Mouse (Mus musculus): ENCODE results near the gene Bola1. TPM values are rescaled to one million over a fixed set of nuclear protein-coding genes. Genes with fewer than 3 reads are reported as not detected.
A peak's percentile ranks its signal among the peaks of the same experiment; 100 is the strongest.
"Not testable (repeated sequence)": the region's sequence is repeated elsewhere in the genome, so short reads cannot be mapped to it uniquely, and the experiment has no call there.

The Bola1 gene
- total RNA-seq (2014; rRNA removed), result 40.4 and 42.9 TPM in 2 replicates
- 62.1 and 63.0 TPM in 2 replicates for polyA plus RNA-seq (2015; fragmentation: Nextera tagmentation; extraction: Ambion mirVana)

DNA sequence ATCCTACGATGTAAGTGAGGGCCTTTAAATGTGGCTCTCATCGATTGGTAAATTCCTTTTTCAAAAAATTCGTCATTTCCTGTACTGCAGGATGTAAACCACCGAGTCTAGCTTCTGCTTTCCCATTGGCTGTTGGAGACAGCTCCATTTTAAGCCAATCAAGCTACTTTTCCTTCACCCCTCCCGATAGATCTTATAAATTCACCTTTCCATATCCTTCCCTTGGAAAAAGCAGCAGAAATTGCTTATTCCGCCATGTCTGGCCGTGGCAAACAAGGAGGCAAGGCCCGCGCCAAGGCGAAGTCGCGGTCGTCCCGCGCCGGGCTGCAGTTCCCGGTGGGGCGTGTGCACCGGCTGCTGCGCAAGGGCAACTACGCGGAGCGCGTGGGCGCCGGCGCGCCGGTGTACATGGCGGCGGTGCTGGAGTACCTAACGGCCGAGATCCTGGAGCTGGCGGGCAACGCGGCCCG lies at the start of gene Bola1, which contains the start of gene Hist2h2ab:
Gene Bola1, minus strand, starts transcription at position 49 of the 470 bp plus-strand sequence.
Gene Hist2h2ab, plus strand, starts transcription at position 205 of the 470 bp plus-strand sequence.
- peak within 1 kb of the TSS; percentile 79 for H3K4me2 ChIP-seq (ENCODE audit: low read depth, low read length)
- H3K27me3 ChIP-seq (ENCODE audit: insufficient read depth, low read length), result no peaks in the 10 kb centered on the region
- under 1% methylated on average over 37 of the region's 37 CpGs for WGBS
- peak within 1 kb of the TSS; percentile 69 for H3K9ac ChIP-seq (replicated peaks; ENCODE audit: low read length)
- H3K4me3 ChIP-seq (ENCODE audit: low read length), result peak within 1 kb of the TSS; percentile 60
- no peaks in the 10 kb centered on the region for H3K36me3 ChIP-seq (ENCODE audit: insufficient read depth, low read length)
- H3K27ac ChIP-seq, result peak within 1 kb of the TSS; percentile 98
- peak; percentile 93 for ATAC-seq
- H3K9me3 ChIP-seq (ENCODE audit: low read length), result no peaks in the 10 kb centered on the region
- TF ChIP-seq CTCF (IDR thresholded peaks at IDR 0.05; ENCODE audit: low read depth), result no peak
- H3K4me1 ChIP-seq (ENCODE audit: insufficient read depth, low read length), result peaks cover 16% of the 10 kb centered on the region
- peak; percentile 91 for DNase-seq (ENCODE audit: low spot score)

- peak overlapping the region; percentile 70 for H3K4me2 ChIP-seq (ENCODE audit: low read depth, low read length)
- not testable (repeated sequence) for DNase-seq (ENCODE audit: low spot score); H3K9me3 ChIP-seq (ENCODE audit: low read length); H3K36me3 ChIP-seq (ENCODE audit: insufficient read depth, low read length); H3K27me3 ChIP-seq (ENCODE audit: insufficient read depth, low read length)
- peaks cover 10% of the 10 kb centered on the region for H3K4me1 ChIP-seq (ENCODE audit: insufficient read depth, low read length)
- WGBS, result 0% methylated on average over 9 of the region's 44 CpGs
- H3K9ac ChIP-seq (replicated peaks; ENCODE audit: low read length), result peak overlapping the region; percentile 58
- ATAC-seq, result peak; percentile 34
- peak overlapping the region; percentile 45 for H3K4me3 ChIP-seq (ENCODE audit: low read length)
- peak overlapping the region; percentile 89 for H3K27ac ChIP-seq
Observed at GRCm38 (mm10) chr3:96268776-96269378, 49.4 kb upstream of the Bola1 start.

DNA sequence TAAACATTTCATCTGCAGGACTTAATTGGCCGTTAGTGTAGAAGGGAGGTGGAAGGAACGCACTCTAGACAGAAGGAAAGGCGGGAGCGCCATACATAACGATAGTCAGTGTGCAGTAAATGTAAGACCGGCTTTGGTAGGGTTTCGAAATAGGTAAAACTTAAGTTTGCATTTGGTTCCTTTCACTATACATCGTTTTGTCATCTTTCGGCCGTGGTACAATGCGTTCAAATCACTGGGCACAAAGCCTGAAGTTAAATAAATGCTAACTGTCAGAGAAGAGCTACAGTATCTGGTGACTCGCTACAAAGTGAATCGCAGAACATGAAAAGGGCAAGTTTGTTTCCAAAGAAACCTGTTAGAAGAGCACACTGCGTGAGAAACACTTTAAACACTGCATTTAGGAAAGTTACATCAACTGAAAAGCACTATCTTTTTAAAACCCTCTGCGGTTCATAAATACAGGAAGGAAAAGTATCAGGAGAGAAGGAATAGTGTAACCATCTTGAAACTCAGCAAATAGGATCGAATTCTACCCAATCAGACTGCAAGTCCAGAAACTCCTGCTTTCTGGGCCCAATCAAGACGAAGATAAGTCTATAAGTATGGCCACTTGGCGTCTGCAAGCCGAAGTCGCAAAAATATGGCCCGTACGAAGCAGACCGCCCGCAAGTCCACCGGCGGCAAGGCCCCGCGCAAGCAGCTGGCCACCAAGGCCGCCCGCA lies 48.7 kb upstream of the Bola1 start, which contains the start of gene Hist2h3b:
Gene Hist2h3b, plus strand, starts transcription at position 604 of the 725 bp plus-strand sequence.
- TF ChIP-seq CTCF (IDR thresholded peaks at IDR 0.05; ENCODE audit: low read depth), result no peak
- Histone ChIP-seq H3K4me1 (ENCODE audit: insufficient read depth, low read length) (peaks cover 13% of the 10 kb centered on the region), H3K9me3 (ENCODE audit: low read length) (no peaks in the 10 kb centered on the region), H3K4me2 (ENCODE audit: low read depth, low read length) (peak within 1 kb of the TSS; percentile 70), H3K4me3 (ENCODE audit: low read length) (peak within 1 kb of the TSS; percentile 45), H3K27me3 (ENCODE audit: insufficient read depth, low read length) (no peaks in the 10 kb centered on the region), H3K9ac (replicated peaks; ENCODE audit: low read length) (peak within 1 kb of the TSS; percentile 58), H3K27ac (peak within 1 kb of the TSS; percentile 89), H3K36me3 (ENCODE audit: insufficient read depth, low read length) (no peaks in the 10 kb centered on the region)
- 20% methylated on average over 28 of the region's 30 CpGs for WGBS
- ATAC-seq, result peak; percentile 77
- DNase-seq (ENCODE audit: low spot score), result peak; percentile 93

DNA sequence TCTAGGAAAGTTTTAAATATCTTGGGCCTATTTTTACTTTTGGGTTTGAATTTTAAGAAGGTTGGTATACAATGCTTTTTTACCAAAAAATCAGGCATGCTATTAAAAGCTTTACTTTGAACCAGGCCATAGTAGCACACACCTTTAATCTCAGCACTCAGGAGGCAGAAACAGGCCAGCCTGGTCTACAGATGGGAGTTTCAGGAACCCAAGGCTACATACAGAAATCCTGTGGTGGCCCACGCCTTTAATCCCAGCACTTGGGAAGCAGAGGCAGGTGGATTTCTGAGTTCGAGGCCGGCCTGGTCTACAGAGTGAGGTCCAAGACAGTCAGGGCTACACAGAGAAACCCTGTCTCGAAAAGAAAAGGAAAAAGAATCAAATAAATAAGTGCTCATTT lies 48.0 kb upstream of the Bola1 start:
- Histone ChIP-seq H3K27ac (peak overlapping the region; percentile 87; the same call in 1 of the 2 replicates), H3K9ac (replicated peaks; ENCODE audit: low read length) (no peak overlapping the region; the same call in 1 of the 2 replicates), H3K4me2 (ENCODE audit: low read depth, low read length) (no peak overlapping the region), H3K4me1 (ENCODE audit: insufficient read depth, low read length) (peaks cover 13% of the 10 kb centered on the region), H3K4me3 (ENCODE audit: low read length) (no peak overlapping the region), H3K27me3 (ENCODE audit: insufficient read depth, low read length) (no peaks in the 10 kb centered on the region), H3K36me3 (ENCODE audit: insufficient read depth, low read length) (no peaks in the 10 kb centered on the region), H3K9me3 (ENCODE audit: low read length) (no peaks in the 10 kb centered on the region)
- no peak for DNase-seq (ENCODE audit: low spot score)
- no peak for ATAC-seq
- TF ChIP-seq CTCF (IDR thresholded peaks at IDR 0.05; ENCODE audit: low read depth), result no peak
- 83% methylated on average over 4 of the region's 4 CpGs for WGBS

- no peak for TF ChIP-seq CTCF (IDR thresholded peaks at IDR 0.05; ENCODE audit: low read depth)
- no peaks in the 10 kb centered on the region for H3K27me3 ChIP-seq (ENCODE audit: insufficient read depth, low read length)
- no peaks in the 10 kb centered on the region for H3K9me3 ChIP-seq (ENCODE audit: low read length)
- ATAC-seq (no peak), DNase-seq (ENCODE audit: low spot score) (no peak)
- H3K36me3 ChIP-seq (ENCODE audit: insufficient read depth, low read length), result no peaks in the 10 kb centered on the region
- 88% methylated on average over 8 of the region's 8 CpGs for WGBS
- peaks cover 20% of the 10 kb centered on the region for H3K4me1 ChIP-seq (ENCODE audit: insufficient read depth, low read length)
- no peak overlapping the region for H3K4me2 ChIP-seq (ENCODE audit: low read depth, low read length)
- H3K9ac ChIP-seq (replicated peaks; ENCODE audit: low read length), result no peak overlapping the region
- H3K4me3 ChIP-seq (ENCODE audit: low read length), result no peak overlapping the region
- H3K27ac ChIP-seq, result no peak overlapping the region
Observed at GRCm38 (mm10) chr3:96266132-96266710, 46.7 kb upstream of the Bola1 start.

DNA sequence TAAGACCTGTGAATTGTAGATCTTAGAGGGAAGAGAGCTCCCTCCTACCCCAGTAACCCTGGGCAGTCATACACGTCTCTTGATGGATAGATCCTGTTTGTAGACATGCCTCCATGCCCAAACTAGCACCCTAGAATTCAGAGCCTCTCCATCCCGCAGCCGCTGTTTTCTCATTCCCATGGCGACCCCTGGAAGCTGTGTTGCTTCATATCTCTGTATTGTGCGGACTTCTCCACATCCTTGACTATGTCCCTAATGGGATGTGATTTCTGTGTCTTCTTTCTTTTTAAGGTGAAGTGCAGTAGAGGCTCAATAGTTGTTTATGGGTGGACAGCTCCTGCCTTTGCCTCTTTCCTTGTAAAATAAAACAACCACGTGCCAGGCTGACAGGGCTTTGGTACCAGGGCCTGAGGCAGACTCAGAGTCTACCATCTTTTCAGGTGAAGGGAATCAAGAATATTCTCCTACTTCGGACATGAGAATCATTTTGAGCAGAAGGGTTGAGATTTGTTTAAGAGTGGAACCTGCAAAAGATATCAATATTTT lies 45.0 kb upstream of the Bola1 start:
- peak overlapping the region; percentile 77 for H3K4me2 ChIP-seq (ENCODE audit: low read depth, low read length)
- H3K27ac ChIP-seq, result peak overlapping the region; percentile 97
- 0 out of 2 replicates have a peak overlapping the region, but pooled peaks have one; percentile 50 for H3K4me3 ChIP-seq (ENCODE audit: low read length)
- no peak for ATAC-seq
- 68% methylated on average over 7 of the region's 7 CpGs for WGBS
- TF ChIP-seq CTCF (IDR thresholded peaks at IDR 0.05; ENCODE audit: low read depth), result no peak
- H3K27me3 ChIP-seq (ENCODE audit: insufficient read depth, low read length), result no peaks in the 10 kb centered on the region
- H3K9me3 ChIP-seq (ENCODE audit: low read length), result no peaks in the 10 kb centered on the region
- no peaks in the 10 kb centered on the region for H3K36me3 ChIP-seq (ENCODE audit: insufficient read depth, low read length)
- peaks cover 20% of the 10 kb centered on the region for H3K4me1 ChIP-seq (ENCODE audit: insufficient read depth, low read length)
- H3K9ac ChIP-seq (replicated peaks; ENCODE audit: low read length), result peak overlapping the region; percentile 51
- DNase-seq (ENCODE audit: low spot score), result no peak
